Mouse (Mus musculus) forebrain, embryonic 16.5 days (tissue): ENCODE measurements around the gene Abhd17c. TPM values are rescaled to one million over a fixed set of nuclear protein-coding genes. Genes with fewer than 3 reads are reported as not detected.
A peak's percentile ranks its signal among the peaks of the same experiment; 100 is the strongest.

Source experiments
- ATAC-seq: fragments of 200-750 bp; cut with Nextera tagmentation; 2 replicates; pipeline ENCODE4 v1.8.0; 2017; ENCODE audit warnings: mild to moderate bottlenecking, moderate library complexity
- H3K27ac ChIP-seq: fragments of 300-500 bp; sonication (generic); 2 replicates; pipeline ENCODE4 v1.5.1; 2014; ENCODE audit warnings: low read length, control low read depth
- H3K27me3 ChIP-seq: fragments of 300-500 bp; sonication (generic); replicated peaks from 2 replicates; pipeline ENCODE4 v1.6.1; 2014; ENCODE audit warnings: low read length; ENCODE audit not compliant: control insufficient read depth, insufficient read depth
- H3K36me3 ChIP-seq: fragments of 300-500 bp; sonication (generic); 2 replicates; pipeline ENCODE4 v1.6.1; 2014; ENCODE audit not compliant: control insufficient read depth, insufficient read depth
- H3K4me1 ChIP-seq: fragments of 300-500 bp; sonication (generic); replicated peaks from 2 replicates; pipeline ENCODE4 v1.6.1; 2014; ENCODE audit warnings: low read length; ENCODE audit not compliant: control insufficient read depth, insufficient read depth
- H3K4me2 ChIP-seq: fragments of 300-500 bp; sonication (generic); 2 replicates; pipeline ENCODE4 v1.6.1; 2014; ENCODE audit warnings: mild to moderate bottlenecking, low read length, control low read depth
- H3K4me3 ChIP-seq: fragments of 300-500 bp; sonication (generic); replicated peaks from 2 replicates; pipeline ENCODE4 v1.5.1; 2014; ENCODE audit warnings: mild to moderate bottlenecking, low read length, control low read depth
- H3K9ac ChIP-seq: fragments of 300-500 bp; sonication (generic); replicated peaks from 2 replicates; pipeline ENCODE4 v1.6.1; 2014; ENCODE audit warnings: low read depth, low read length, control low read depth
- H3K9me3 ChIP-seq: fragments of 300-500 bp; sonication (generic); 2 replicates; pipeline ENCODE4 v1.6.1; 2016; ENCODE audit warnings: low read length; ENCODE audit not compliant: control insufficient read depth
- WGBS: fragments of 180-500 bp; shearing (Covaris S2); extraction: QIAGEN DNeasy Blood & Tissue Kit; methylation state at CpG from one replicate; pipeline ENCODE4 v1.1.7; 2014; 5-methylcytosine and 5-hydroxymethylcytosine counted together
- polyA plus RNA-seq: library from polyadenylated mRNA; unstranded; fragments of >200 nt; fragmentation: Nextera tagmentation; extraction: Ambion mirVana; gene quantifications from 2 replicates; pipeline ENCODE4 v1.2.1, GENCODE M21; 2015

The Abhd17c gene
- polyA plus RNA-seq, 1 experiment from 2014 or later = 26.2 TPM

DNA sequence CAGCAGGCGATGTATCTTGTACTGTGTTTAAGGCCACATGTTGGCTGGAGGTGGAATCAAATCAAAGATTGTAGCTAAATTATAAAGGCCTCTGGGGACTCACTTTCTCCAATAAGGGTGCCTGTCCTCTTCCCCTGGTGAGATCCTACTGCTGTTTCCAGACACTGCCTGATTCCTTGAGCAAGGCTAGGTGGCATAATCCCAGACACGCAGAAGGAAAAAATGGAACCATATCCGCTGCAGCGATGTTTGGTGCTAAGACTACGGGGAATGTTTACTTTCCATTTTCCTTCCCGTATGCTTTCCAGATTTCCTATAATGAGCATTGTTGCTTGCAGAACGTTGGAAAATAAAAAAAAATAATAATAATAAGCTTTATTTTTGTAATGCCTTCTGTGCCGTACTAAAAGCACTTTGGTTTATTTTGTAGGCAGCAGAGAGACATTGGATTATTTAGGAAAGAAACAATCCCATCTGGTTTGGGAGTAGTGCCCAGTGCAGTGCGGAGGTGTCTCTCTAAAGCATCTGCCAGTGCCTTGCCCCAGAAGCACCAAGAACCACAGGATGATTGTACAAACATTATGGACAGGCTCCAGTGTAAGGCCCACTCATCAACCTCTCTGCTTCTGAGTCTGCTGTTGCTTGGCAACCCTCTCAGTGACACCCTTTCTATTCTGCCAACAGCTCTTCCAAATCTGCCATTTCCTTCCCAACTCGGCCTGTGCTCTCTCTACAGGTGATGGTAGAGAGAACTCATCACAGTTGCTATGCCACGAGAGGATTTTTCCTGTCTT is 23.2 kb upstream of the Abhd17c start:
- Histone ChIP-seq H3K4me3 (no peak overlapping the region), H3K36me3 (no peaks in the 10 kb centered on the region), H3K27me3 (no peaks in the 10 kb centered on the region), H3K27ac (peak overlapping the region; percentile 39; the same call in 1 of the 2 replicates), H3K9me3 (no peaks in the 10 kb centered on the region), H3K4me1 (no peaks in the 10 kb centered on the region), H3K9ac (no peak overlapping the region), H3K4me2 (no peak overlapping the region)
- ATAC-seq = peak; percentile 86
- 61% methylated on average over 11 of the region's 11 CpGs for WGBS

DNA sequence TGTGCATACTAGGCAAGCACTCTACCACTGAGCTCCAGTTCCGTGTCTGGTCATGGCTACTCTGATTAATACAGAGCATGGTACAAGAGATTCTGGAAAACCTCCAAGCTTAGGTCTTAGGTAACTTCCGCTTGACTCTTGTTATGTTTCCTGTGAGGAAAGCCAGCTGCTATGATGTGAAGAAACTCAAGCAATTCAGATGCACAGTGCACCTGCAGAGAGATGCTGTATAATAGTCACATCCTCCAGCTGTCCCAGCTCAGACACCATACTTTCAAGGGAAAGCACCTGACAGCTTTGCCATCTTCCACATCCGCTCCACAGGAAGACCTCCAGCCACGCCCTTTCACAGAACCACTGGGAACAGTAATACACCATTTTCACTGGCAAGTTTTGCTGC is 21.7 kb upstream of the Abhd17c start:
- H3K9me3 ChIP-seq = no peaks in the 10 kb centered on the region
- H3K4me2 ChIP-seq = no peak overlapping the region
- 90% methylated on average over 4 of the region's 4 CpGs for WGBS
- H3K4me1 ChIP-seq = no peaks in the 10 kb centered on the region
- no peak for ATAC-seq
- H3K36me3 ChIP-seq = no peaks in the 10 kb centered on the region
- no peak overlapping the region for H3K9ac ChIP-seq
- no peak overlapping the region for H3K27ac ChIP-seq
- H3K4me3 ChIP-seq = no peak overlapping the region
- H3K27me3 ChIP-seq = no peaks in the 10 kb centered on the region

DNA sequence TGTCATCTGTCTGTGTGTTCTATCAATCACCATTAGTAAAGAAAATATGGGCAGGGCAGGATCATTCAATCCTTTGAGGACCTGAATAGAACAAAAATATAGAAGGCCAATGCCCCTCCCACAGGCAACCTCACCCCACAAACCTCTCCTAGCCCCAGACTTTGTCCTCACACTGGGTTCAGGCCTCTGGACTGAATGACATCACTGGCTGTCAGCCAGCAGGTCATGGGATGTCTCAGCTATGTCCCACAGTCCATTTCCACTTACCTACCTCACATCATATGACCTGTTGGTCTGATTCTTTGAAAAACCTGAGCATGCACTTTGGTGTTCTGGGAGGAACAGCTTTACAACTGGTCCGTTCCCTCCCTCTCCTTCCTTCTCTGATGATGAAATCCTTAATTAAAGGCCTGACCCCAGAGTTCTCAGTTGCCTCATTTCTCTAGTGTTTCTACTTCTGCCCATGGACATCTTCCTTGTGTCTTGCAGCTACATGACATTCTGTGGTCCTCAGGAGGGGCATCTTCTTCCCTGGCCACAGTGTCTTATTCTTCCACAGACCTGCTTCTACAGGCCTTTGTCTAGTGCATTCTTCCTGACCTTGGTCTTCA is 19.6 kb upstream of the Abhd17c start:
- Histone ChIP-seq H3K4me1 (no peaks in the 10 kb centered on the region), H3K27me3 (no peaks in the 10 kb centered on the region), H3K4me2 (no peak overlapping the region), H3K9ac (no peak overlapping the region), H3K4me3 (no peak overlapping the region), H3K27ac (no peak overlapping the region), H3K36me3 (no peaks in the 10 kb centered on the region), H3K9me3 (no peaks in the 10 kb centered on the region)
- ATAC-seq = no peak
- 85% methylated on average over 1 of the region's 1 CpGs for WGBS

DNA sequence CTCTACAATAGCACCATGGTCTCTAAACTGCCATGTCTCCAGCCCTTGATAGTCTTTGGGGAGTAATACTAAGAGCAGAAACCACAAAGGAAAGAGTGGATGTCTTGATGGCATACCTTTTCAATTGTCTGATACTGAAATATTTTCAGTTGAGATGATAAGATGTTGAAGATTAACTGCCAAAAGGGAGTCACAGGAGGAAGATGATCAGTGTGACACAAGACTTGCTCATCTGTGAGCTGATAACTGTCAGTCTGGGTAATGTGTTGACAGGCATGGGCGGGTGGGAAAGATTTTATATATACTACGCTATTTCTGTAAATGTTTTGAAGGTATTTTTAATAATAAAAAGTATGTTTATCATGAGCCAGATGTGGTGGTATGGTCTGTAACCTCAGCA is 16.7 kb upstream of the Abhd17c start:
- Histone ChIP-seq H3K27me3 (no peaks in the 10 kb centered on the region), H3K4me3 (no peak overlapping the region), H3K27ac (no peak overlapping the region), H3K4me1 (no peaks in the 10 kb centered on the region), H3K9ac (no peak overlapping the region), H3K9me3 (no peaks in the 10 kb centered on the region), H3K4me2 (no peak overlapping the region), H3K36me3 (no peaks in the 10 kb centered on the region)
- no peak for ATAC-seq
- 92% methylated on average over 2 of the region's 2 CpGs for WGBS

DNA sequence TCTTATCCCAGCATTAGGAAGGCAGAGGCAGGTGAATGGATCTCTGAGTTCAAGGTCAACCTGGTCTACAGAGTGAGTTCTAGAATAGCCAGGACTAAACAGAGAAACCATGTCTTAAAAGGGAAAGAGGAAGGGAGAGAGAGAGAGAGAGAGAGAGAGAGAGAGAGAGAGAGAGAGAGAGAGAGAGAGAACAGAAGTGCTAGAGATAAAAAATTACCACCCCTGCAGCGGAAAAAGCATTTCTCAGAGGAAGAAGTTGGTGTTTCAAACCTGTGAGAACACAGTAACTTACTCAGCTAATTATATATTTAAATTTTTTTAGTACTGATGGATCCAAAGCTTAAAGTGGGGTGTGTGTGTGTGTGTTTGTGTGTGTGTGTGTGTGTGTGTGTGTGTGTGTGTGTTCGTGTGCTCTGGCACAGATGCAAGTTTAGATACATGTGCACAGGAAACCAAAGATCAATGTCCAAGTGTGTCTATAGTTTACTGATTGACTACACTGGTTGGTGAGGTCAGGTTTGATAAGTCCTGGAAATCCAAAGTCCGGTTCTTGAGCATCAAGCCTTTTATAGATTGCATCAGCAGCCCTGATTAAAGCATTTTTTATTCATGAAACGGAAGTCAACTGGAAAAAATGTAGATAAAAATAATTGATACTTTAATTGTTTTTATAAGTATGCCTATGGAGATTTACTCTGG is 15.2 kb upstream of the Abhd17c start:
- Histone ChIP-seq H3K9me3 (no peaks in the 10 kb centered on the region), H3K4me1 (no peaks in the 10 kb centered on the region), H3K36me3 (no peaks in the 10 kb centered on the region), H3K27ac (no peak overlapping the region), H3K4me3 (no peak overlapping the region), H3K4me2 (no peak overlapping the region), H3K9ac (no peak overlapping the region), H3K27me3 (no peaks in the 10 kb centered on the region)
- 94% methylated on average over 4 of the region's 4 CpGs for WGBS
- ATAC-seq = no peak

DNA sequence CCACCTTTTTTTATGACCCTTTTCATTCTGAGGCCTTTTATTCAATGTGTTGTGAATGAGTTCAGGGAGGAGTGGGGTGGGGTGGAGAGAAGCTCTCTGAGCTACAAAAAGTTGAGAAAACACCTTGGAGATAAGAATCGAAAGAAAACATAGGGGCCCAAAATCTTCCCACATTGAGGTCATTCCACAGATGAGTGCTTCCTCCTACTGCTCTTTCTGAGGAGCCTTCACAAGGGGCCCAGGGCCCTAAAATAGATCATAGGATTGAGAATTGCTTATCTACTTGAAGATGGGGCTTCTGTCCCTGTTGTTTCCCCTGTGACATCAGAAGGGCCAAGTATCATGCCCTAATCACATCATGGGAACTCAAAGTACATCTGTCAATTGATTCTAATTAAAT is 14.3 kb upstream of the Abhd17c start:
- no peak overlapping the region for H3K27ac ChIP-seq
- WGBS = 95% methylated on average over 1 of the region's 1 CpGs
- no peak for ATAC-seq
- H3K9me3 ChIP-seq = no peaks in the 10 kb centered on the region
- no peaks in the 10 kb centered on the region for H3K27me3 ChIP-seq
- no peak overlapping the region for H3K9ac ChIP-seq
- H3K4me1 ChIP-seq = no peaks in the 10 kb centered on the region
- no peak overlapping the region for H3K4me2 ChIP-seq
- no peaks in the 10 kb centered on the region for H3K36me3 ChIP-seq
- no peak overlapping the region for H3K4me3 ChIP-seq

DNA sequence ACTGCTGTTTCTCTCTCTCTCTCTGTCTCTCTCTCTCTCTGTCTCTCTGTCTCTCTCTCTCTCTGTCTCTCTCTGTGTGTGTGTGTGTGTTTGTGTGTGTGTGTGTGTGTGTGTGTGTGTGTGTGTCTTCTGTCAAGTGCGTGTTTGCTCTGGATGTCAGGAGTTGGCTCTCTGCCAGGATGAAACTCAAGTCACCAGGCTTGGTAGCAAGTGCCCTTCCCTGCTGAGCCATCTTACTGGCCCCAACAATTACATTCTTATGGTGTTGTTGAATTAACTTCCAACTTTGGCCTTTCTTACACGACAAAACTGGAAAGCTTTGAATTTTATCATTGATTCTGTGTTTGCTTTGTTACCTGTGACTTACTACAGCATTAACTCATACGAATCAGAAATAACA is 13.6 kb upstream of the Abhd17c start:
- no peak overlapping the region for H3K4me2 ChIP-seq
- no peaks in the 10 kb centered on the region for H3K27me3 ChIP-seq
- no peak for ATAC-seq
- H3K36me3 ChIP-seq = no peaks in the 10 kb centered on the region
- H3K9ac ChIP-seq = no peak overlapping the region
- no peaks in the 10 kb centered on the region for H3K9me3 ChIP-seq
- no peaks in the 10 kb centered on the region for H3K4me1 ChIP-seq
- H3K4me3 ChIP-seq = no peak overlapping the region
- H3K27ac ChIP-seq = no peak overlapping the region
- WGBS = 55% methylated on average over 3 of the region's 3 CpGs

DNA sequence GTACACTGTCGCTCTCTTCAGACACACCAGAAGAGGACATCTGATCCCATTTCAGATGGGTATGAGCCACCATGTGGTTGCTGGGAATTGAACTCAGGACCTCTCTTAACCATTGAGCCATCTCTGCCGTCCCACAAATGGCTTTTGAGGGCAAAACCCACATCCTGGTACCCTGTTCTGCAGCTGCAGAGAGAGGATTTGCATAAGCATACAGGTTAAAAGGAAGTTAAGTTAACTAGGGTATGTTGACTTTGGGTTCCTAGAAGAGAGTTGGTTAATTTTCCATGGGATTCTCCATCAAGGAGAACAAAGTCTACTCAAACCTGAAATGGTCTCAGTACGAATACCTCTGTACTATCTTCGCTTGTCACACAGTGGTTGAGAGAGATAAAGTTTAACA is 13.2 kb upstream of the Abhd17c start:
- Histone ChIP-seq H3K4me3 (no peak overlapping the region), H3K36me3 (no peaks in the 10 kb centered on the region), H3K4me1 (no peaks in the 10 kb centered on the region), H3K9ac (no peak overlapping the region), H3K27ac (no peak overlapping the region), H3K4me2 (no peak overlapping the region), H3K27me3 (no peaks in the 10 kb centered on the region), H3K9me3 (no peaks in the 10 kb centered on the region)
- no peak for ATAC-seq
- WGBS = 89% methylated on average over 4 of the region's 4 CpGs

DNA sequence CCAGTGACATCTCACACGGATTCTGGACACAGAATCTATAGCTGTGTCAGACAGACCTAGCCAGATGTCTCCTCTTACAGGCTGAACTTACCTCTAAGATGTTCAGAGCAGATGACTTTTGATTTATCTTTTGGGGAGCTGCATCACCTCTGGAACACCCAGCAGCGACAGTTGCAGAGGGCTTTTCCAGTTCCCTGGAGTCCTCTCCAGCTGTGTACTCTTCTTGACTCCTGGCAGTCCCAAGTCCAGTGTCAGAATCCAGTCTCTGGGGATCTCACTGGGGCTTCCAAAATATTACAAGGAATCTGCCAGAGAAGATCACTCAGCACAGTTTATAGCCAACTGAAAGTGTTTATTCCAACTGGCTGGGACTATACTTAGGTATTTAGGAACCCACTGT is 12.7 kb upstream of the Abhd17c start:
- Histone ChIP-seq H3K27ac (no peak overlapping the region), H3K4me3 (no peak overlapping the region), H3K4me2 (no peak overlapping the region), H3K4me1 (no peaks in the 10 kb centered on the region), H3K36me3 (no peaks in the 10 kb centered on the region), H3K9me3 (no peaks in the 10 kb centered on the region), H3K9ac (no peak overlapping the region), H3K27me3 (no peaks in the 10 kb centered on the region)
- no peak for ATAC-seq
- 77% methylated on average over 2 of the region's 2 CpGs for WGBS
